Mouse (Mus musculus) mesoderm, embryonic 11.5 days (tissue): ENCODE results near the gene Rin3.
A peak's percentile ranks its signal among the peaks of the same experiment; 100 is the strongest.

ENCODE experiments used
- DNase-seq: peaks from one replicate; pipeline ENCODE4 v3.0.0-alpha.2; 2012; ENCODE audit warnings: low read depth, low spot score

The Rin3 gene

GRCm38 (mm10) chr12:102369488-102370235 is 86.8 kb downstream of the Rin3 start:
- no peak for DNase-seq

GRCm38 (mm10) chr12:102370931-102371500 is 88.2 kb downstream of the Rin3 start:
- no peak for DNase-seq

GRCm38 (mm10) chr12:102372322-102372721 is 89.5 kb downstream of the Rin3 start:
- no peak for DNase-seq

GRCm38 (mm10) chr12:102382180-102382579 is 99.3 kb downstream of the Rin3 start:
- DNase-seq, result no peak

- no peak for DNase-seq
Observed at GRCm38 (mm10) chr12:102383288-102383687, 100.4 kb downstream of the Rin3 start.

- peak; percentile 43 for DNase-seq
Observed at GRCm38 (mm10) chr12:102384819-102385218, 102.0 kb downstream of the Rin3 start.

- DNase-seq, result peak; percentile 84
Observed at GRCm38 (mm10) chr12:102387219-102387917, 104.5 kb downstream of the Rin3 start.

GRCm38 (mm10) chr12:102390042-102390441 is 107.2 kb downstream of the Rin3 start:
- no peak for DNase-seq

- no peak for DNase-seq
Observed at GRCm38 (mm10) chr12:102391109-102391508, 108.3 kb downstream of the Rin3 start.

- peak; percentile 34 for DNase-seq
Observed at GRCm38 (mm10) chr12:102391982-102392381, 109.1 kb downstream of the Rin3 start.

GRCm38 (mm10) chr12:102394496-102394895 is 111.6 kb downstream of the Rin3 start:
- DNase-seq, result no peak

GRCm38 (mm10) chr12:102395537-102395936 is 112.7 kb downstream of the Rin3 start:
- DNase-seq, result no peak

GRCm38 (mm10) chr12:102395998-102396991 is 113.4 kb downstream of the Rin3 start:
- peak; percentile 50 for DNase-seq

GRCm38 (mm10) chr12:102398588-102398987 is 115.7 kb downstream of the Rin3 start:
- no peak for DNase-seq

GRCm38 (mm10) chr12:102413171-102413570 is 130.3 kb downstream of the Rin3 start:
- DNase-seq, result no peak

GRCm38 (mm10) chr12:102414686-102415085 is 131.8 kb downstream of the Rin3 start:
- DNase-seq, result no peak

- no peak for DNase-seq
Observed at GRCm38 (mm10) chr12:102416391-102416837, 133.6 kb downstream of the Rin3 start.

GRCm38 (mm10) chr12:102416955-102417510 is 134.2 kb downstream of the Rin3 start:
- no peak for DNase-seq

GRCm38 (mm10) chr12:102417701-102418100 is 134.9 kb downstream of the Rin3 start:
- DNase-seq, result no peak

GRCm38 (mm10) chr12:102419544-102419943 is 136.7 kb downstream of the Rin3 start:
- DNase-seq, result no peak
